Mouse (Mus musculus) cerebellum, adult 9-10 months (tissue): ENCODE measurements at regions not wholly inside any gene's neighbourhood (a gene's known extent, or its start where the extent isn't known, plus 50 kb on each side); places are given as distances from the start of the nearest gene placed in this dataset.

ENCODE experiments used
- DNase-seq: peaks from one replicate; pipeline ENCODE4 v3.0.0; 2022

DNA sequence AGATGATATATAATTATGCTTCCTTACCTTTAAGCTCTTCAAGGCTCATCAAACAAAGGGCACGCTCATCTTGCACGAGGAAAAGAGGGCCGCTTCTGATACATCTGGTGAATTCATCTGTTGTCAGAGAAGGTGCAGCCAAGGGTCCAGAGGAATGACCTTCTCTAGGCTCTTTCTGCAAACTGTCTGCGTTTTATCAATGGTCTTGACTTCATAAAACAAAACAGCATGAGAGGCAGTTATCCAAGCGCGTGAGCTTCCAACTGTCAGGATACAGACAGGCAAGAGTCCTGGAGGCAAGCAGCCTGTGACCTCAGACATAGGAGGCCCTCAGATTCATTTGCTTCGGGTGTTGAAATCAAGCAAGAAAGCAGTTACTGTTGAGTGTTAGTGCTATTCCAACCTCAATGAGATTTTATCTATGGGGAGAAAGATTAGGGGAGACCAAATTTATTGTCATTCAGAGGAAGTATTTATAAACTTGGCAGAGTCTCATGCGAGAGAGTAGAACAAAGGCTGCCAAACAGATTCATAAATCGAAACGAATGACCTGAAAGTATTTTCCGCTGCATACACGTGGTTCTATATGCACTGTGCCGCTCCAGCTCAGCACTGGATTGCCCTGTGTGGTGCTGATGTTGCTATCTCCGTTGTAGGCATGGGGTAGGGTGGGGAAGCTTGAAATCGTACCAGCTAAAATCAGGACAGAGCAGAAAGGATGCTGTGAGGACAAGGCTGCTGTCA, 107.2 kb upstream of the Vangl1 start:
- no peak for DNase-seq

DNA sequence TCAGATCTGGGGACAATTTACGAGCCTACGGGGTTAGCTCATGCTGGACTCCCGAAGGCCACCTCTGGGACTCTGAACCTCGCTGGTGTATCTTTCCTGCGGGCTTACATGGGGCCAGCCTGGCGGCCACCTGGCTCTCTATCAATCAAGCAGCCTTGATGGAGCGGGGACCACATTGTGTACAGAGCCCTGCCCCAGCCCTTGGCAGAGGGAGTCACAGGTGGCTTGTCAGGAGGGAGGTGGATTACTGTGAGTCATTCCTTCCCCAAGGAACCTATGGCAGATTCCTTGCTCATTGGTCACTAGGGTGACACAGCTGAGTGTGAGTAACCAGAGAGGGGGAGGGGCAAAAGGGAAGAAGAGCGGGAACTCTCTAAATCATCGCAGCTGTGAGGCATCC, 105.8 kb upstream of the Vangl1 start:
- no peak for DNase-seq

DNA sequence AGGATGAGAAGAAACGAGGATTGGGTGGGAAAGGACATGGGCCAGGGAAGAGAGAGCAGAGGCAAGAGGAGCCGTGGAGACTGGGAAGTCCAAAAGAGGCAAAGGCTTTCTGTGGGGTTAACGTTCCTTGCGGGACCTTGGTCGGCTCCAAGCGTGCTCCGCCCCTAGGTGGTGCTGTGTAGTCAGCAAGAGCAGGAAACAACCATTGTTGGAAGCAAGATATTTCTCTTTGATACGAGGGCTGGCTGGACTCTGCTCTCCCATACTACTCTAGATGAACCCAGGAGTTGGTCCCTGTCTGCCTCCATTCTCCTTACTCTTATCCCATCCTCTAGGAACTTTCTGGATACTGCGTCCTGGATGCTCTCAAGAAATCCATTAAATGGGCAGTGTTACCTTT, 105.3 kb upstream of the Vangl1 start:
- DNase-seq: peak; percentile 17

DNA sequence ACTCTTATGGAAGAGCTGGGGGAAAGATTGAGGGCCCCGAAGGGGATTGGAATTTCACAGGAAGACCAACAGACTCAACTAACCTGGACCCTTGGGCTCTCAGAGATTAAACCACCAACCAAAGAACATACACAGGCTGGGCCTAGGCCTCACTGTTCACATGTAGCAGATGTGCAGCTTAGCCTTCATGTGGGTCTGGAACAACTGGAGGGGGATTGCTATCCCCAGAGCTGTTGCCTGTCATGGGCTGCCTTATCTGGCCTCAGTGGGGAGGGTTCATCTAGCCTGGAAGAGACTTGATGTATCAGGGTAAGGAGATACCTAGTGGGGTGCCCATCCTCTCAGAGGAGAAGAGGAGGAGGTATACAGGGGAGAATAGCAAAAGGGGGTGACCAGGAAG, 103.2 kb upstream of the Vangl1 start:
- DNase-seq: no peak

DNA sequence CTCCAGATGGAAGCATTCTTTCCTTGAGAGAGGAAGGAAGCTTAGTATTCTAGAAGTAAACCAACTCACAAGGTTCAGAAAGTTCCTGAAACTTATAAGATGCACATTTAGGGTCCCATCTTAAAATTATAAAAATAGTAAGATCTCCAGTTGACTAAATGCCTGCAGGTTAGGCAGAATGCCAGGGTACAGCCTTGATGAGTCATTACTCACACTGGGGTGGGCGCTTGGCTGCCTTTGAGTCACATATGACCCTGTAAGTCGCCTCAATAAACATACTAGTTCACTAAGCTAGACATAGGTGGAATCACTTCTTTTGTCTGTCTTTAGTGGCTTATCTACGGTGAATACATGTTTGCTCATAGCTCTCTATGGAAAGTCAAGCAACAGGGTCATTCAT, 87.9 kb upstream of the Vangl1 start:
- DNase-seq: no peak

DNA sequence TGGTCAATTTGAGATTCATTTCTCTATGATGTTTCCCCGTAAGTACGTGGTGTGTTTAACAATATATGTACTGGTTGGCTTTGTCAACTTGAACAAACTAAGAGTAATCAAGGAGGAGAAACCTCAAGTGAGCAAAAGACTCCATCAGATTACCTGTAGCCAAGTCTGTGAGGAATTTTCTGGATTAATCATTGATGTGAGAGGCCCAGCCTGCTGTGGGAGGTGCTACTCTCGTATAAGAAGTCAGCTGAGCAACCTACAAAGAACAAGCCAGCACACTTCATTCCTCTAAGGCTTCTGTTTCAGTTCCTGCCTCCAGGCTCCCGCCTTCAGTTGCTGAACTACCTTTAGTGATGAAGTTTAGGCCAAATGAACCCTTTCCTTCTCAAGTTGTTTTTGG, 77.5 kb upstream of the Vangl1 start:
- no peak for DNase-seq

DNA sequence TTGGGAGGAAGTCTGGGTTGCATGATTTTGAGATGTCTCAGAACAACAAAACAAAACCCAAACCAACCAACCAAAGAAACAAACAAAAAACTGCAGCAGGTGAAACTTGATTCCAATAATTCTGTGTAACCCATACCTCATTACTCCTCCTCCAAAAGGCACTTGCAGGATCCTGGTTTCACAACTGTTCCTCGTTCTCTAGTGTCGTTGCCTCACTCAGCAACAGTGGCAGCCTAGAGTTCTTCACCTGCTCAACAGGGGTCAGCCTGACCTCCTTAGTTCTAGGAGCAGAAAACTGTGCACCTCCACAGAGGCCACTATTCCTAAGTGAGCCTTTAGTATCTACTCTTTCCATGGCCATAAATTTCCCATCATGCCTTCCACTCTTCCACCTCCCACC, 72.3 kb upstream of the Vangl1 start:
- no peak for DNase-seq

DNA sequence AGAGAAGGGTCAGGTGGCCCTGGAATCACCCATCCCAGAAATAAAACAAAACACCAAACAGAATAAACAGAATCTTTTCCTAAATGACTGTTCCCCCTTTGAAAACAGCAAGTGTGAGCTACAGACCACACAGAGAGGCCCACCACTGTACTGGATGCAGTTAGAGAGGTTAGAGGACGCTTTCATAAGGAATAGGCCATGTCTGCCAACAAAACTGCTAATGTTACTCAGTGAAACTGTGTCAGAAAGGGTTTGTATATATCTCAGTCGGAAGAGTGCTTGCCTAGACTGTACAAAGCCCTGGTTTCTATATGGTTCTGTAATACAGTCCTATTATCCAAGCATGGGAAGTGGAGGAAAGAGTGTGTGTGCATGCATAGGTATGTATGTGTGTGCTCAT, 71.8 kb upstream of the Vangl1 start:
- DNase-seq: no peak

DNA sequence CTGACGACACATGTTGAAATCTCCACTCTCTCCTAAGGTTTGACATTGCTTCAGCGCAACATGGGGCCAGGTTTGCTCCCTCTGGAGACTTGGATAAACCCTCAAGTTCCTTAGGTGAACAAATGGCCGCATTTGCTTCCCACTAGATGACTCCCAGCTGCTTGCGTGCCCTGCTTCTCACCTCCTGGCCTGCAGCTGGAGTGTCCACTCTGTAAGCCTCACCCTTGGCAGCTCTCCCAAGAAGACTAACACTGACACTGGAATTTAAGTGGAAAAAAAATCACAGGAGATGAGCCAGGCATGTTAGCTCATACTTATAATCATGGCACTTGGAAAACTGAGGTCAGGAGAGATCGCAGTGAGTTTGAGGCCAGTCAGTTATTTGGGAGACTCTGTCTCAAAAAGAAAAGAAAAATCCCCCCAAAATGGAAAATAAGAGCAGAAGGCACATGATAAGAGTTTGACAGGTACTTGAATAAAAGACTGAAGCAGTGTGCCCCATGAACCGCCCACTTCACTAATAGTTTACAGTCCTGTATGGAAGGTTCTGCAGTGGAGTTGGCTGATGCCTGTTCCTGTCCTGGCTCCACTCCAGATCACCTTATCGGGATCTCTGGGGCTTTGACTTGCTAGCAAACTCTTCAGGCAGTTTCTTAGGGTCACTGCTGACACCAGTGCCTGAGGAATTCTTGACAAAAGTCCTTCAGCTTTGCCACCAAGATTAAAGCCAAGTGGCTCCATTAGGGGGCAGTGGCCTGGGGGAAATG, 70.9 kb upstream of the Vangl1 start:
- DNase-seq: no peak

DNA sequence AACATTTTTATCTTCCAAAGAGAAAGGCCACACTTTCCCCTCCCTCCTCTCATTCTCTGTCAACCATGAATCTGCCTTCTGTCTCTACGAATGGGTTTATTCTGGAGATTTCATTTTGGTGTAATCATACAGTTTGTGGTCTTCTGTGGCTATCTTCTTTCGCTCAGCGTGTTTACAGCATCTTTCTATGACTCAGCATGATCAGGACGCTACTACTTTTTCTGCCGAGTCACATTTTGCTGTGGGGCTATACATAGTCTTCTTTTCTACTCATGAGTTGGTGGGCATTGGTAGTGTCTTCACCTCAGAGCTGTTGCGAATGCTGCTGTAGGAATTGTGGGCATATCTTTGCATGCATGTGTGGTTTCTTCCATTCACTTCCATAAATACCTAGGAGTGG, 66.3 kb upstream of the Vangl1 start:
- no peak for DNase-seq

DNA sequence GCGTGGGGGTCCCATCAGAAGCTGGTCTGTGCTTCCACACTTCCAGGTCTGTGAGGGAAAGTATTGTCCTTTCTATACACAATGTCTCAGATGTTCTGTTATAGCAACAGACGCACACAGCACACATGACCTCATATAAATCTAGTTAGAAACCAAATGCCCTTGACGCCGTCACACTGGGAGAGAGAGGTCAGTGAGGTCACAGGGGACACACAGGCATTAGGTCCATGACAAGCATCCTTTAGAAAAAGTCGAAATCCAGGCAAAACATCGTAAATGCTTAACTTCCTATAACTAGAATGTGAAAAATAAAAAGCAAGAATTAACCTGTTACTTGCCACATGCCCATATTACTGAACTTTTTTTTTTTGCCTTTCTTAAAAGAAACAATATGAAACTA, 65.8 kb upstream of the Vangl1 start:
- no peak for DNase-seq

DNA sequence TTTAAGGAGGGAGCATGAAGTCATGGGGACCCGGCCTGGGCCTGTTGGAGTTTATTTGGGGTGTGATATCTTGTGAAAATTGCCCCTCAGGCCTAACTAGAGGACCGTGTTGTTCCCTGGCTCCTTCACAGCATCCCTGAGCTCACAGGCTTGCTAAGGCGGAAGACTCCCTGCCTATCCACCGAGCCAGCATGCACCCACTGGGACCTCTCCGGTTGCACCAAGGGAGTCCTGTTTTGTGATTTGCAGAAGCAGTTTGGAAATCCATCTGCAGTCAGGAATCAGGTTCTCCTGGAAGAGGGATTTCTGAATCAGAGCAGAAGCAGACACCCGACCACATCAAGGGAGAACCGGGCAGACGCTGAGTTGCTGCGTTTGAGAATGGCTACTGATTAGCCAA, 61.6 kb upstream of the Vangl1 start:
- DNase-seq: no peak

DNA sequence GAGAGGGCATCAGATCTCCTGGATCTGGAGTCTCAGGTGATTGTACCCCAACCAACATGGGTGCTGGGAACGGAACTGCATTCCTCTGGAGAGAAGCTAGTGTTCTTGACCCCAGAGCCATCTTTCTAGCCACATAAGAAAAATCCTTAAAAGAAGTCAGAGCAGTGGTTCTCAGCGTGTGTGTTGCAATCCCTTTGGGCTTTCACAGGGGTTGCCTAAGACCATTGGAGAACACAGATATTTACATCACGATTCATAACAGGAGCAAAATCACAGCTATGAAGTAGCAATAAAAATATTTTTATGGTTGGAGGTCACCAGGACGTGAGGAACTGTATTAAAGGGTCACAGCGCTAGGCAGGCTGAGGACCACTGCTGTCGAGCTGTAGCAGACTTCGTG, 60.7 kb upstream of the Vangl1 start:
- no peak for DNase-seq

DNA sequence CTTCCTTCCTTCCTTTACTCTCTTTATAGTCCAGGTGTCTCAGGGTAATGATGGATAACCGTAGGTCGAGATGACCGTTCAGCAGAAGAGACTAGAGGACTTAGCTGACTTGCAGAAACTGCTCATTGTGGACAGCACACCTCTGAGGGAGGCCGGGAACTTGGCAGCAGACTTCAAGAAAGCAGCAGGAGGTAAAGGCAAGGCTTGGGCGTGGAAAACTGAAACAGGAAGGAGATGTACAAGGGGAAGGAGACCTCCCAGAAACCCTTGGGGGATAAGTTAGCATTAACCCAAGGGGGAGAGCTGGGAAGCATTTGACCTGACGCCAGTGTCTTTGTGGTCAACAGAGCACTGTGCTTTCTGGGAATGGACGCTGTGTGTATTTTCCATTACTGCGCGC, 58.8 kb upstream of the Vangl1 start:
- DNase-seq: no peak

DNA sequence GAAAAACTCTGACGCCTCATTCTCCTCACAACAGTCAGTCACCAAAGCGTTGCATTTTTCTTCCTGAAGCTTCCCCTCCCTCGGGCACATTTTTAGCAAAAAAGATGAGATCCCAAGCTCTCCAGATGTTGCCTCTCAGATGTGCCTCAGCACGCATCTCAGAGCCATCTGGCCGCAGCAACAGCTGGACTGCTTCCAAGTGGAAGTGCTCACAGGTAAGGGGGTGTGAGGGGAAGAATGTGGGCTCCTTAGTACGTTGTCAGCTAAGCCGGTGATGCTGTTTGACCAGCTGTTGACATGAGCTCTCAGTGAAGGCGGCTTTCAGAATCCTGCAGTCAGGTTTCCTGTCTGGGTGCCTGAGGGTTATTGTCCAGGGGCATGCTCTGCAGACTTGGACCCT, 58.2 kb upstream of the Vangl1 start:
- DNase-seq: no peak

DNA sequence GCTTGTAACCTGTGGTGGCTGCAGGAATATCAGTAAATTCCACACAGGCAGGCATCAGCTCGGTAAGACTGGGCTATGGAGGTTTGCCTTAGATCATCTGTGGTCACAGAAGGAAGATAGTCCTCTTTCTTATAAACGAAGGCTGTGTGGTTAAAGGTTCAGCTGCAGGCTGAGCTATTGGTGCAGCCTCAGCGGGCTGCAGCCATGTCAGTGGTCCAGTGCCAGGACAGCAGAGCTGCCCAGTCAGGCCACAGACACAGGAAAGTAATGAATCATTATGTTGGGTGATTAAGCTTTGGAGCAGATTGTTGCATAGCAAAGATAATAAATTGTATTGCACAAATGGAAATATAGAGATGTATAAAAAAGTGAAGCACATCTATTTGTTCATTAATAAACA, 57.0 kb upstream of the Vangl1 start:
- no peak for DNase-seq
